Mouse (Mus musculus) megakaryocyte-erythroid progenitor cell, adult 5-6 weeks (primary cell): Measurements from ENCODE around the gene Agrp. TPM values are rescaled to one million over a fixed set of nuclear protein-coding genes. Genes with fewer than 3 reads are reported as not detected.
A peak's percentile ranks its signal among the peaks of the same experiment; 100 is the strongest.

Experiments
- ATAC-seq: replicated peaks from 2 replicates; pipeline ENCODE4 v1.8.0; 2016; ENCODE audit warnings: mild to moderate bottlenecking, inconsistent platforms; ENCODE audit not compliant: severe bottlenecking, poor library complexity, low FRiP score, low TSS enrichment
- total RNA-seq, 2 experiments: library from RNA; stranded (forward) in 1 of 2; stranded (reverse) in 1 of 2; fragments of 200-1000, 215-1000 nt in 1 of 2; fragments of >200 nt in 1 of 2; fragmentation: Nextera tagmentation in 1 of 2; gene quantifications; 2 replicates each; pipeline ENCODE4 v1.2.3; 2014 to 2017

The Agrp gene
- total RNA-seq, 2 experiments from 2014 or later: not detected

DNA sequence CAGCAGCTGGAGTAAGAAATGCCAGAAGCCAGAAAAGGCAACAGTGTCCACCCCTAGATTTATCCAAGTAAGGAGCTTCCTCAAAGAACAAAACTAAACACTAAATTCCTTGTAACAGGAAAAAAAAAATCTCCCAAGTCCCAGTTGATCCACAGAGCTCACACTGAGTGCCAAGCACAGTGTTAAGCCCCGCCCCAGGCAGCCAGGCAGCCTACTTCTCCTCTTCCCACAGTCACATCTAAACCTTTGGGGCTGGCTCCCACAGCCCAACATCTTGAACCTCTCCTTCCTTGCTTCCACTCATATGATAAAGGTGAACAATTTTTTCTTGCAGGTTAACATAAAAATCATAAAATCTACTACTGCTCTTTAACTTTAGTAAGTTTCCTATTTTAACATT lies 73.3 kb downstream of the Agrp start:
- ATAC-seq: no peak

- ATAC-seq: no peak
Measured at GRCm38 (mm10) chr8:105562863-105563262, 74.3 kb downstream of the Agrp start.

GRCm38 (mm10) chr8:105555230-105555629 lies 82.0 kb downstream of the Agrp start:
- ATAC-seq: no peak

- peak; percentile 93 for ATAC-seq
Measured at GRCm38 (mm10) chr8:105554087-105554486, 83.1 kb downstream of the Agrp start.

GRCm38 (mm10) chr8:105552824-105553223 lies 84.4 kb downstream of the Agrp start:
- no peak for ATAC-seq

- ATAC-seq: no peak
Measured at GRCm38 (mm10) chr8:105552032-105552431, 85.2 kb downstream of the Agrp start.

GRCm38 (mm10) chr8:105550083-105550482 lies 87.1 kb downstream of the Agrp start:
- ATAC-seq: no peak

GRCm38 (mm10) chr8:105549506-105549905 lies 87.7 kb downstream of the Agrp start:
- ATAC-seq: no peak

DNA sequence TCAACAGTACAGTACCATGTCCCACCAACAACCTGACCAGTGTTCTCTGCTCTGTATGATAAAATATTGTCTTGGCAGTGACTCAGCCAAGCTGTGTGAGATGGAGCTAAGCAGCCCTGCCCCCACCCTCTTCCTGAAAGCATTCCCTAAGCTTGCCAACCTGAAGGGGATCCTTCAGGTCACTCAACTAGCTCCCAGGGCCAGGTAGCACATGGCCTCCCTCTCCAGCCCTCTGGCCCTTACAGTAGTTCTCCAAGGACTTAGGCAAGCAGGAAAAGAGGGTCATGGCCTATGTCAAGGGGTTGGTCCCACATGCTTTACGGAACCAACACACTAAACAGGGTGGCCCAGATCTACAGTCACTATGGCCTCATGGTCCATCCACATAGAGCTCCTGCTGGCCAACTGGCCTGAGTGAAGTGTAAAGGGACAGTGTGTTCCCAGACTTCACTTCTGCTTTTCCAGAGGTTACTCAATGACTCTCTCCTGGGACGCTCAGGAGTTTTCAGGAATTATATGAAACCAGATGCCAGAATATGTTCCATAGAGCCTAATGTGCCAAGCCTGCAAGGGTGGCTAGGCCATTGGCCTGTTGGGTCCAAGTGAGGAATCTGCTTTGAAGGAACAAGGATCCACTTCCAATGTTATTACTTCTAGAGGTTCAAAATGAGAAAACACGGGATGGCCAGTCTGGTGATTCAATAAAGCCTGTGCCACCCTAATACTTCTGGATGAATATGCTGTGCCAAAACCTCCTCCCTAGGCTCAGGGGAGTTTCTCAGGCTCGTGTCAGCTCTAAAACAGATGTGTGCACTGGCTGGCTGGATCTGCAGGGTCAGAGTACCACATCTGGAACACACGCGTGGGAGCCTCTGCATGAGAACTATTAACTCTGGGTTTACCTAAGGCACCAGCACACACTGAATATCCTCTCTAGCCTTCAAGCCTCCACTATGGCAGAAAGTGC lies 90.5 kb downstream of the Agrp start:
- ATAC-seq: no peak

GRCm38 (mm10) chr8:105545249-105545648 lies 91.9 kb downstream of the Agrp start:
- ATAC-seq: no peak

- no peak for ATAC-seq
Measured at GRCm38 (mm10) chr8:105544544-105545205, 92.5 kb downstream of the Agrp start.

DNA sequence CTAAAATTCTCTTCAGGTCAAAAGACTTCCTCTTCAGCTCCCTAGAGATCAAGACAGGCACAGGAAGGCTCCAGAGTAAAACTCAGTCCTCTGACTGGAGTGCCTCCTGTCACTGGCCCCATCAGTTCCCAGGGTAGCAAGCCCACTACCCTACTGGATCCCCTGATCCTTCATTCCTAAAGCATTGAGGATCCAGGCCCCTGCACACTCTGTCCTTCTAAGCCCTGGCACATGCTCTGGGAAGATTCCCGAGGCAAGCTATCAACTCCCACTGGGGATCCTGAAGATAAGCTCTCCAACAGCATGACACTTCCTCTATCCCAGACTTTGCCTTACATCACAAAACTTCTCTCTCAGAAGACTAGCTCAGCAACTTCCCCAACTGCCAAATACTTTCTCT lies 93.5 kb downstream of the Agrp start:
- no peak for ATAC-seq

DNA sequence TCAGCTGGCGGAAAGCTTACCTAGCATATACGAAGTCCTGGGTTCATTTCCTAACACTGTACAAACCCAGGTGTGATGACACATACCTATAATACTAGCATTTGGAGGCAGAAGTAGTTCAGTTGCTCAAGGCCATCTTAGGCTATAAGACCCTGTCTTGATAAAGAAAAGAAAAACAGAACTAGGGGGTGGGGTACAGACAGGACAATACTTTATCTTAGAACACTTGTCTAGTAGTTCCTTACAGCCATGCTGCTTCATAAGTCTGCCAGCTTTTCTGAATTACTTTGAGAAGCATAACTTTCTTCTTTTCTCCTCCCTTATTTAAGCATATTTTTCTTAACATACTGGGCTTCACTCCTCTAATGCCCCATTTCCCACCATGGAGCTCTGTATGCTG lies 94.4 kb downstream of the Agrp start:
- no peak for ATAC-seq

DNA sequence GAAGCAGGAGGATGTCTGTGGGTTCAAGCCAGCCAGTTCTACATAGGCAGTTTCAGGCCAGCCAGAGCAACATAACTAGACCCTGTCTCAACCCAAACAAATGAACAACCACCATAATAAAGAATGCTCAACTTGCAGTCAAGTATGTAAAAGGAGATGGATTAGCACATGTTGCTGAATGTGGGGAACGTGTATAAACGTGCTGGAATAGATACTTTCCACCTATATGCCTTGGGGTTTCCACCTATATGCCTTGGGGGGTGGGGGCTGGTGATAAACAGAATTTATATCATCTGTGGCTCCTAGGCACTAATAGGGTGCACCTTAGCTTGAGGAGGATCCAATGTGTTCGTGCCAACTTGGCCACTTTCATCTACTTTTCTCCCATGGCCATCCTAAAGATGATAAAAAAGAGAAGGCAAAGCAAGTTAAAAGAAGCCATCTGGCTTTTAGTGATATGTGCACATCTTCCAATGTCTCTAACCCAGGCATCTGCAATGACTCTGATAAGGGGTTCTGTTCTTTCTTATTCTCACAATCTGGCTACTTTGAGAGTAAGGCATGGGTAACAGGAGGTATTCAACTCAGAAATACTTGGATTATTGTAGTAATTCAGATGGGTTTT lies 95.0 kb downstream of the Agrp start:
- peak; percentile 88 for ATAC-seq

- no peak for ATAC-seq
Measured at GRCm38 (mm10) chr8:105538940-105539339, 98.3 kb downstream of the Agrp start.

- no peak for ATAC-seq
Measured at GRCm38 (mm10) chr8:105537011-105537677, 100.0 kb downstream of the Agrp start.

GRCm38 (mm10) chr8:105536546-105536945 lies 100.6 kb downstream of the Agrp start:
- no peak for ATAC-seq

DNA sequence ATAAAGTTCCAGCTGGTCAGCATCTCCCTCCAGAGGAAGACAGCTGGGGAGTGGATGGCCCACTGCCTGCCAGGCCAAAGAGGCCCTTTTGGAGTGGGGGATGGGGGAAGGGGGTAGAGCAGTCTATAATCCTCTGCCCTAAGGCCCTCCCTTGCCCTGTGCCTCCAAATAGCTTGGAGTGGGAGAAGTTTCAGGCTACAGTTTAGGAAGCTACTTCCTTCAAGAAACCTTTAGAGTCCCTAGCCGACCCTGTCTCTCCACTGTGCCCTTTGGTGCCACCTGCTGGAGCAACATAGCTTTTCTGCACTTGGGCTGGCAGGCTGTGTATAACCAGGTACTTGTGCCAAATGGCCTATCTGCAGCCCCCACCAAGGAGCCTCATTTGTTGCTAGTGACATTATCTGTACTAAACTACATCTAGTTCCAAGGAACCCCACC lies 103.3 kb downstream of the Agrp start:
- peak; percentile 87 for ATAC-seq

GRCm38 (mm10) chr8:105533439-105533838 lies 103.8 kb downstream of the Agrp start:
- 0 out of 2 replicates have a peak, but pooled peaks have one; percentile 4 for ATAC-seq

DNA sequence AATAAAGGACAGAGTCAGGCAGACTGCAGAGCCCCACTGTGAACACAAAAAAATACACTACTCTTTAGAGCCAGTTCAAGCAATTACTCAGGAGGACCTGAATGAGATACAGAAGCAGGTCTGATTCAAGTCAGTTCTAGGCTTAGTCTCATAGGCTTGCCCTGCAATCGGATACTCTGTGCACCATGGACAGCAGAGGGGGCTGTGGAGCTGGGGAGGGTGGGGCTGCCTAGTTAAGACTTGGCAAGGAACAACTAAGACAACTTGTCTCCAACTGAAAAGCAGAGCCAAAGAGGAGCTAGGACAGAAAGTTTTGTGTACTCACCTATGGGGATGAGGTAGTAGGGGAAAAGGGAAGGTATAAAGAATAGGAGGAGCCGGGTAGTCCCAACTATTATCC lies 105.4 kb downstream of the Agrp start:
- ATAC-seq: peak; percentile 76
